Mouse (Mus musculus): ENCODE results near the gene Mkln1.

GRCm38 (mm10) chr6:31526929-31527328, 128.4 kb downstream of the Mkln1 start:
- TF ChIP-seq CTCF (IDR thresholded peaks at IDR 0.05; ENCODE audit: control insufficient read depth, insufficient read depth, low read length) (no peak), POLR2A (IDR thresholded peaks at IDR 0.05; ENCODE audit: borderline replicate concordance, control insufficient read depth, low read depth, low read length) (no peak)

Data from bone marrow, adult 2 months (tissue).